Mouse (Mus musculus): ENCODE measurements around the gene Icam1.

DNA sequence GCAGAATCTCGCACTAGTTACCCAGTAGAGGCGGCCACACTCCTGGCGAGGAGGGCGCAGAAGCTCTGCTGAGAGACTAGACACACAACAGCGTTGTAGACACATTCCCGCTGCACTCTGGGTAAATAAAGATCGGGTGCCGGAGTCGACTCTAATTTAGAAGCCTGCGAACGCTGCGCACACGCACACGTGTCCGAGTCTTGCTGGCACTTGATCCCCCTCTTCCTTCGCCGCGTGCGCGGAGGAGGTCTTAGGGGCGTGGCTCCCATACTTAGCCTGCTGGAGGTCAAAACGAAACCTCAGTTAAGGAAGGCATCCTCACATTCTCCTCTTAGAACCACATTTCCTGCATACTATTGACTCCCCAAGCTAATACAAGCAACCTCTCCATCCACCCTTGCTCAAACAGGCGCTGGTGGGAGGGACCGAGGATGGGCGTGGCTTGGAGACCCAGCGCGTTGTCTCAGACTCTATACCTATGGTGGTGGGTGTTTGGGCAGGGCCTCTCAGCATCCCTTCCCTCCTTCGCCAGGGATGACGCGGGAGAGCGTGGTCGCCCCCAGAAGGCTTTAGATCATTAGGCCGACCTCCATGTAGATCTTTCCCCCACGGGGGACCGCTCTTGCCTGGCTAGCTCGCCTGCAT is 15.6 kb downstream of the Icam1 start:
- TF ChIP-seq CTCF (IDR thresholded peaks at IDR 0.05; ENCODE audit: borderline replicate concordance, insufficient read depth, low read depth, low read length), result no peak
- TF ChIP-seq POLR2A (IDR thresholded peaks at IDR 0.05; ENCODE audit: borderline replicate concordance, insufficient read depth, low read length), result no peak

Data from cerebellum, adult 2 months (tissue).